Mouse (Mus musculus): ENCODE results near the gene Got1. TPM values are rescaled to one million over a fixed set of nuclear protein-coding genes. Genes with fewer than 3 reads are reported as not detected.

The Got1 gene
- total and polyA plus RNA-seq, 2 experiments from 2014 or later = 88.2 to 101 TPM

GRCm38 (mm10) chr19:43480512-43480911 is 43.9 kb downstream of the Got1 start:
- no peak overlapping the region for H3K27ac ChIP-seq (ENCODE audit: low read depth, low read length)
- H3K4me3 ChIP-seq (ENCODE audit: low read depth, low read length) = no peak overlapping the region
- no peaks in the 10 kb centered on the region for H3K4me1 ChIP-seq (ENCODE audit: insufficient read depth)
- DNase-seq = no peak
- no peak for ATAC-seq
- no peak overlapping the region for H3K4me2 ChIP-seq (ENCODE audit: low read depth)
- no peaks in the 10 kb centered on the region for H3K27me3 ChIP-seq (ENCODE audit: insufficient read depth, low read length)
- 65% methylated on average over 9 of the region's 9 CpGs for WGBS
- H3K9ac ChIP-seq = no peak overlapping the region
- no peaks in the 10 kb centered on the region for H3K9me3 ChIP-seq (ENCODE audit: low read length)
- no peak for TF ChIP-seq CTCF (IDR thresholded peaks at IDR 0.05; ENCODE audit: low read depth)
- no peaks in the 10 kb centered on the region; the same call in 1 of the 2 replicates for H3K36me3 ChIP-seq (ENCODE audit: insufficient read depth)

GRCm38 (mm10) chr19:43479431-43479830 is 45.0 kb downstream of the Got1 start:
- DNase-seq (no peak), ATAC-seq (no peak)
- Histone ChIP-seq H3K36me3 (ENCODE audit: insufficient read depth) (no peaks in the 10 kb centered on the region), H3K27ac (ENCODE audit: low read depth, low read length) (no peak overlapping the region), H3K4me1 (ENCODE audit: insufficient read depth) (no peaks in the 10 kb centered on the region), H3K9ac (no peak overlapping the region), H3K9me3 (ENCODE audit: low read length) (no peaks in the 10 kb centered on the region), H3K4me3 (ENCODE audit: low read depth, low read length) (no peak overlapping the region), H3K27me3 (ENCODE audit: insufficient read depth, low read length) (no peaks in the 10 kb centered on the region), H3K4me2 (ENCODE audit: low read depth) (no peak overlapping the region)
- TF ChIP-seq CTCF (IDR thresholded peaks at IDR 0.05; ENCODE audit: low read depth) = no peak
- WGBS = 71% methylated on average over 5 of the region's 5 CpGs

- ATAC-seq (peak; percentile 32; the same call in 1 of the 2 replicates), DNase-seq (peak; percentile 82)
- Histone ChIP-seq H3K27ac (ENCODE audit: low read depth, low read length) (no peak overlapping the region), H3K4me3 (ENCODE audit: low read depth, low read length) (no peak overlapping the region), H3K9ac (no peak overlapping the region), H3K36me3 (ENCODE audit: insufficient read depth) (no peaks in the 10 kb centered on the region), H3K27me3 (ENCODE audit: insufficient read depth, low read length) (no peaks in the 10 kb centered on the region), H3K4me1 (ENCODE audit: insufficient read depth) (no peaks in the 10 kb centered on the region), H3K4me2 (ENCODE audit: low read depth) (no peak overlapping the region), H3K9me3 (ENCODE audit: low read length) (no peaks in the 10 kb centered on the region)
- peak; percentile 89 for TF ChIP-seq CTCF (IDR thresholded peaks at IDR 0.05; ENCODE audit: low read depth)
- 21% methylated on average over 5 of the region's 5 CpGs for WGBS
These were observed 45.5 kb downstream of the Got1 start for GRCm38 (mm10) chr19:43478891-43479290.

GRCm38 (mm10) chr19:43477436-43477835 is 47.0 kb downstream of the Got1 start:
- Histone ChIP-seq H3K4me3 (ENCODE audit: low read depth, low read length) (no peak overlapping the region), H3K27ac (ENCODE audit: low read depth, low read length) (no peak overlapping the region), H3K4me1 (ENCODE audit: insufficient read depth) (no peaks in the 10 kb centered on the region), H3K36me3 (ENCODE audit: insufficient read depth) (no peaks in the 10 kb centered on the region), H3K9ac (no peak overlapping the region), H3K4me2 (ENCODE audit: low read depth) (no peak overlapping the region), H3K27me3 (ENCODE audit: insufficient read depth, low read length) (no peaks in the 10 kb centered on the region), H3K9me3 (ENCODE audit: low read length) (no peaks in the 10 kb centered on the region)
- ATAC-seq (no peak), DNase-seq (no peak)
- 80% methylated on average over 5 of the region's 5 CpGs for WGBS
- no peak for TF ChIP-seq CTCF (IDR thresholded peaks at IDR 0.05; ENCODE audit: low read depth)

- Histone ChIP-seq H3K27me3 (ENCODE audit: insufficient read depth, low read length) (no peaks in the 10 kb centered on the region), H3K36me3 (ENCODE audit: insufficient read depth) (no peaks in the 10 kb centered on the region; the same call in 1 of the 2 replicates), H3K9ac (no peak overlapping the region), H3K4me3 (ENCODE audit: low read depth, low read length) (no peak overlapping the region), H3K4me1 (ENCODE audit: insufficient read depth) (no peaks in the 10 kb centered on the region), H3K4me2 (ENCODE audit: low read depth) (no peak overlapping the region), H3K27ac (ENCODE audit: low read depth, low read length) (no peak overlapping the region), H3K9me3 (ENCODE audit: low read length) (no peaks in the 10 kb centered on the region)
- TF ChIP-seq CTCF (IDR thresholded peaks at IDR 0.05; ENCODE audit: low read depth) = no peak
- WGBS = 66% methylated on average over 7 of the region's 7 CpGs
- no peak for DNase-seq
- ATAC-seq = no peak
These were observed 48.3 kb downstream of the Got1 start for GRCm38 (mm10) chr19:43476063-43476462.

GRCm38 (mm10) chr19:43475642-43476041 is 48.8 kb downstream of the Got1 start:
- H3K4me1 ChIP-seq (ENCODE audit: insufficient read depth) = no peaks in the 10 kb centered on the region
- no peak for TF ChIP-seq CTCF (IDR thresholded peaks at IDR 0.05; ENCODE audit: low read depth)

GRCm38 (mm10) chr19:43472781-43473180 is 51.6 kb downstream of the Got1 start:
- H3K9ac ChIP-seq = no peak overlapping the region
- H3K27me3 ChIP-seq (ENCODE audit: insufficient read depth, low read length) = no peaks in the 10 kb centered on the region
- no peak overlapping the region for H3K4me3 ChIP-seq (ENCODE audit: low read depth, low read length)
- H3K9me3 ChIP-seq (ENCODE audit: low read length) = no peaks in the 10 kb centered on the region
- whole genome bisulfite sequencing = 80% methylated on average over 7 of the region's 7 CpGs
- no peaks in the 10 kb centered on the region for H3K4me1 ChIP-seq (ENCODE audit: insufficient read depth)
- ATAC-seq = no peak
- H3K36me3 ChIP-seq (ENCODE audit: insufficient read depth) = peaks cover 5% of the 10 kb centered on the region; the same call in 1 of the 2 replicates
- no peak for TF ChIP-seq CTCF (IDR thresholded peaks at IDR 0.05; ENCODE audit: low read depth)
- no peak overlapping the region for H3K4me2 ChIP-seq (ENCODE audit: low read depth)
- no peak overlapping the region for H3K27ac ChIP-seq (ENCODE audit: low read depth, low read length)
- no peak for DNase-seq

More at GRCm38 (mm10) chr19:43475642-43476041, 48.8 kb downstream of the Got1 start:
- ATAC-seq (no peak), DNase-seq (no peak)
- H3K27me3 ChIP-seq (ENCODE audit: insufficient read depth, low read length) = no peaks in the 10 kb centered on the region
- no peaks in the 10 kb centered on the region; the same call in 1 of the 2 replicates for H3K36me3 ChIP-seq (ENCODE audit: insufficient read depth)
- H3K4me2 ChIP-seq (ENCODE audit: low read depth) = no peak overlapping the region
- 63% methylated on average over 2 of the region's 2 CpGs for WGBS
- H3K4me3 ChIP-seq (ENCODE audit: low read depth, low read length) = no peak overlapping the region
- H3K9ac ChIP-seq = no peak overlapping the region
- H3K9me3 ChIP-seq (ENCODE audit: low read length) = no peaks in the 10 kb centered on the region
- no peak overlapping the region for H3K27ac ChIP-seq (ENCODE audit: low read depth, low read length)

All from forebrain, postnatal 0 days (tissue).